8 mouse cellular contexts compared by ENCODE assay signal in genomic region chr7:19175708-19176515, GRCm38 (mm10). TPM values are rescaled to one million over a fixed set of nuclear protein-coding genes. Genes with fewer than 3 reads are reported as not detected.
A peak's percentile ranks its signal among the peaks of the same experiment; 100 is the strongest.
DNase-seq lines count a peak whose midpoint lies in the region; ATAC-seq and TF ChIP-seq lines count a peak whose summit lies in the region.

Gene Eml2, plus strand, starts transcription at chr7:19176421.

- H3K9me3 ChIP-seq in G1E (replicated peaks): peaks cover 9% of the 10 kb centered on the region
- H3K9me3 ChIP-seq in forebrain, postnatal 0 days (ENCODE audit: low read length): no peaks in the 10 kb centered on the region
- no peaks in the 10 kb centered on the region for H3K9me3 ChIP-seq in lung, postnatal 0 days (ENCODE audit: low read length)

- H3K36me3 ChIP-seq in G1E (replicated peaks): no peaks in the 10 kb centered on the region
- H3K36me3 ChIP-seq in forebrain, postnatal 0 days (ENCODE audit: insufficient read depth): 0 out of 2 replicates have a peak, but pooled peaks cover 5% of the 10 kb centered on the region
- H3K36me3 ChIP-seq in lung, postnatal 0 days (ENCODE audit: insufficient read depth, low read length): no peaks in the 10 kb centered on the region

- peaks cover 58% of the 10 kb centered on the region for H3K4me1 ChIP-seq in G1E (ENCODE audit: insufficient read depth, low read depth, low read length)
- peaks cover 18% of the 10 kb centered on the region for H3K4me1 ChIP-seq in forebrain, postnatal 0 days (ENCODE audit: insufficient read depth)
- peaks cover 14% of the 10 kb centered on the region; the same call in 1 of the 2 replicates for H3K4me1 ChIP-seq in lung, postnatal 0 days (ENCODE audit: insufficient read depth, low read depth, low read length)

- no peak for TF ChIP-seq EP300 in lung, postnatal 0 days (IDR thresholded peaks at IDR 0.05)

- H3K27me3 ChIP-seq in G1E (ENCODE audit: insufficient read depth, low read length): peaks cover 44% of the 10 kb centered on the region
- peaks cover 5% of the 10 kb centered on the region; the same call in 1 of the 2 replicates for H3K27me3 ChIP-seq in forebrain, postnatal 0 days (ENCODE audit: insufficient read depth, low read length)
- peaks cover 37% of the 10 kb centered on the region for H3K27me3 ChIP-seq in lung, postnatal 0 days (replicated peaks; ENCODE audit: insufficient read depth, low read length)

- H3K9ac ChIP-seq in forebrain, postnatal 0 days: peak within 1 kb of the TSS; percentile 81
- H3K9ac ChIP-seq in lung, postnatal 0 days (replicated peaks; ENCODE audit: low read depth): no peak within 1 kb of the TSS

- peak within 1 kb of the TSS; percentile 56 for H3K4me2 ChIP-seq in forebrain, postnatal 0 days (ENCODE audit: low read depth)
- H3K4me2 ChIP-seq in lung, postnatal 0 days (replicated peaks; ENCODE audit: low read depth, low read length): no peak within 1 kb of the TSS

- peak within 1 kb of the TSS; percentile 81 for H3K27ac ChIP-seq in forebrain, postnatal 0 days (ENCODE audit: low read depth, low read length)
- H3K27ac ChIP-seq in lung, postnatal 0 days (ENCODE audit: low read length): no peak within 1 kb of the TSS

- WGBS in forebrain, postnatal 0 days: 2% methylated on average over 30 of the region's 30 CpGs
- WGBS in lung, postnatal 0 days: 2% methylated on average over 30 of the region's 30 CpGs

- DNase-seq in G1E (ENCODE audit: low spot score): no peak
- peak; percentile 86 for DNase-seq in cerebellum, adult 11 months
- peak; percentile 94 for DNase-seq in forebrain, postnatal 0 days
- DNase-seq in layer of hippocampus, adult 9-11 months: peak; percentile 95
- peak; percentile 62 for DNase-seq in lung, postnatal 0 days (ENCODE audit: low spot score)
- DNase-seq in right cerebral cortex, adult 2 months (ENCODE audit: low spot score in 2 of 2): peak; percentile 84 to 86
- no peak for DNase-seq in thymus, postnatal 25 days

- TF ChIP-seq CTCF in G1E (IDR thresholded peaks at IDR 0.05; ENCODE audit: low read depth, low read length): no peak
- TF ChIP-seq CTCF in forebrain, postnatal 0 days (IDR thresholded peaks at IDR 0.05; ENCODE audit: low read depth): no peak
- TF ChIP-seq CTCF in lung, postnatal 0 days (IDR thresholded peaks at IDR 0.05): no peak

- H3K4me3 ChIP-seq in G1E (ENCODE audit: low read depth, low read length): no peak within 1 kb of the TSS
- H3K4me3 ChIP-seq in forebrain, postnatal 0 days (ENCODE audit: low read depth, low read length): peak within 1 kb of the TSS; percentile 70
- no peak within 1 kb of the TSS for H3K4me3 ChIP-seq in lung, postnatal 0 days (ENCODE audit: low read depth, low read length)

- ATAC-seq in G1E (ENCODE audit: extremely low read depth, insufficient number of reproducible peaks, low FRiP score, poor library complexity, severe bottlenecking): no peak
- ATAC-seq in forebrain, postnatal 0 days: peak; percentile 96
- no peak for ATAC-seq in hematopoietic stem cell, adult 5-6 weeks (replicated peaks in 1 of 2; ENCODE audit: insufficient read depth in 1 of 2, low FRiP score in 2 of 2, low TSS enrichment in 1 of 2, low read depth in 1 of 2, poor library complexity in 2 of 2, severe bottlenecking in 2 of 2)
- peak; percentile 27 for ATAC-seq in lung, postnatal 0 days

RNA-seq across cellular contexts. Expression of gene Eml2, which starts in this region (rescaled TPM):
- total RNA-seq in G1E (2014; fragmentation: Nextera tagmentation) (13.6 and 19.0 TPM in 2 replicates), G1E (2017) (14.3 and 15.1 TPM in 2 replicates)
- polyA plus RNA-seq in G1E (2012): 25.4 and 27.2 TPM in 2 replicates
- 63.6 and 64.8 TPM in 2 replicates for total RNA-seq in forebrain, postnatal 0 days (2014; rRNA removed)
- polyA plus RNA-seq in forebrain, postnatal 0 days (2015; fragmentation: Nextera tagmentation; extraction: Ambion mirVana): 7.9 and 9.9 TPM in 2 replicates
- 20.0 and 23.6 TPM in 2 replicates for total RNA-seq in hematopoietic stem cell, adult 5-6 weeks (2017)
- polyA plus RNA-seq in lung, postnatal 0 days (2015; fragmentation: Nextera tagmentation; extraction: Ambion mirVana): 17.9 and 21.7 TPM in 2 replicates

Comparison
In these comparisons a context has a peak if more than half of its experiments do, and no peak if none do; other contexts are left out.
1. ATAC-seq: peak in forebrain, postnatal 0 days (single experiment) and lung, postnatal 0 days (single experiment); none in G1E (single experiment) and hematopoietic stem cell, adult 5-6 weeks (0 of 2).
2. DNase-seq: peak in cerebellum, adult 11 months (single experiment), forebrain, postnatal 0 days (single experiment), layer of hippocampus, adult 9-11 months (single experiment), lung, postnatal 0 days (single experiment) and right cerebral cortex, adult 2 months (2 of 2); none in G1E (single experiment) and thymus, postnatal 25 days (single experiment).